Mouse (Mus musculus) left cerebral cortex, adult 2 months (tissue): ENCODE measurements at regions not wholly inside any gene's neighbourhood (a gene's known extent, or its start where the extent isn't known, plus 50 kb on each side); places are given as distances from the start of the nearest gene placed in this dataset.

Experiments
- DNase-seq, 2 experiments: peaks; one replicate each; pipeline ENCODE4 v3.0.0; 2021 to 2022; ENCODE audit warnings: low spot score in 2 of 2, mixed read lengths in 1 of 2; ENCODE audit errors: extremely low spot score in 1 of 2
- H3K27ac ChIP-seq: fragments of 200-600 bp; 2 replicates; pipeline ENCODE4 v1.8.1; 2022
- H3K4me3 ChIP-seq: fragments of 200-600 bp; 2 replicates; pipeline ENCODE4 v1.8.1; 2022
- CTCF ChIP-seq: fragments of 200-600 bp; IDR thresholded peaks from 2 replicates; pipeline ENCODE4 v1.8.1; 2022; ENCODE audit warnings: antibody characterized with exemption, mild to moderate bottlenecking, moderate library complexity
- intact Hi-C: fragments of 180-260 bp; cut with DNase I; formaldehyde crosslinking; loops from one replicate; pipeline ENCODE4 v1.15.1; 2025

DNA sequence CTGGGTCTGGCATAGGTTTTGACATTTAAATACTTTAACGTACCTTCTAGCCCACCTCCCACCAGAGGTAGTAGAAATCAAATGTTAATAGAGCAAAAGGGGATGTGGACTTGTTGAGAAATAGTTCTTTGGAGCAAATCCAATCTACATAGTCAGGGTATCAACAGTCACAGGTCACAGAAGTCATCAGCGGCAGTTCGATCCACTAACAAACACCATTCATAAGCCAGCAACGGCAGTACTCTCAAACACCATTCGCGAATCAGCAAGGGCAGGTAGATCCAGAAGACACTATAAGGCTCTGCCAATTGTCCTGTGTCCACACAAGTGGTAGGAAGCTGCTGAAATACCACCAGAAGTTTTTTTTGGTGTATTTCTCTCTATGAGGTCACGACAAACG is 374.3 kb upstream of the Sox9 start:
- Histone ChIP-seq H3K27ac (no peak overlapping the region), H3K4me3 (no peak overlapping the region)
- intact Hi-C loops, result no loop called here
- no peak for TF ChIP-seq CTCF
- no peak for DNase-seq

DNA sequence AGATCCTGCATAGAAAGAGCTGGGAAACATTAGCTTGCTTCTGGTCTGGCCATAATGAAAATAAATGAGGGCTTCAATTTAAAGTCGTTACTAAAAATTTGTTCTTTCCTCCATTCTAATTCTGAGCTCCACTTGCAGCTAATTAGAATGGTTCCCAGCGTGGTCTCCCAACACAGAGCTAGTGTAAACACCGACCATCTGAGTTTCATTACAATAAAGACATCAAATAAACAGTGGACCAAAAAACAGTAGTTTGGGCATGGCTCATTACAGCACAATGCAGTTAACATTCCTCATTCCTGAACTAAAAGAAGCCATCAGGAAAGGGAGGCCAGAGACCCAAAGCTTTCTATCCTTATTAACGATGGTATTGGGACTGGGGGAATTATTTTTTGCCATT is 369.6 kb upstream of the Sox9 start:
- no peak overlapping the region for H3K27ac ChIP-seq
- intact Hi-C loops, result no loop called here
- no peak for DNase-seq
- no peak overlapping the region for H3K4me3 ChIP-seq
- TF ChIP-seq CTCF, result no peak

DNA sequence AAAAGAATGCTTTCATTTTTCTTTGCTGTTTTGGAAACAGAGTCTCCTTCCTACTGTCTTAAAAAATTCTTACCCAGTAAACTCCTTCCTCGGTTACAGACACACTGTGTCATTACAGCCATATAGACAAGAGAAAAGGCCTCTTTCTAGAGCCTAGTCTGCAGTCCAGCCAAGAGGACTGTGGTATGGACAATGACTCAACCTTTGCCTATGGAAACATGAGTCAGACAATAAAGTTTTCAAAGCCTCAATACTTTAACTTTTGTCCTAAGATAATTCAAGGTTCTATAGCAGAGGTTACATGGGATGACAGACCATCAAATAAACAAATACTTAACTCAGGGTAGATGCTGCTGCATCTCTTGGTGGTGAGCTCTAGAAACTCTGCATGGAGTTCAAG is 339.4 kb upstream of the Sox9 start:
- no peak for DNase-seq
- H3K4me3 ChIP-seq, result no peak overlapping the region
- intact Hi-C loops, result no loop called here
- TF ChIP-seq CTCF, result no peak
- no peak overlapping the region for H3K27ac ChIP-seq

DNA sequence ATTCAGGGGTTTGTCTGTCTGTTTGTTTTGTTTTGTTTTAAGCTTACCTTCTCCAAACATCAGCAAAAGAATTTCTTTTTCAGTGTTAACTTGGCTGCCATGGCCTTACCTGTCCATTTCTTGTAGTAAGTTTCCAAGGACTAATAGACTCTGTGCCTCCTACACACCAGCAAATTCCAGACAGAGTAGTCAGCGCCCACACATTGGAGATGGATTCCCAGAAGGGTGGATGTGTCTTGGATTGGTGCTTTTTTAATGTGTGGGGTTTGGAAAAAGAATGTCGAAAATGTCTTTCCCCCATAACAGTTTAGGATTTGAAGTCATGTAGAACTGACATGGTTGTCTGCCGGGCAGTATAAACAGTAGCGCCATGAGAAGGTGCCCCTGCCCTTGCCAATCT is 338.1 kb upstream of the Sox9 start:
- intact Hi-C loops, result no loop called here
- DNase-seq, result no peak
- TF ChIP-seq CTCF, result no peak

DNA sequence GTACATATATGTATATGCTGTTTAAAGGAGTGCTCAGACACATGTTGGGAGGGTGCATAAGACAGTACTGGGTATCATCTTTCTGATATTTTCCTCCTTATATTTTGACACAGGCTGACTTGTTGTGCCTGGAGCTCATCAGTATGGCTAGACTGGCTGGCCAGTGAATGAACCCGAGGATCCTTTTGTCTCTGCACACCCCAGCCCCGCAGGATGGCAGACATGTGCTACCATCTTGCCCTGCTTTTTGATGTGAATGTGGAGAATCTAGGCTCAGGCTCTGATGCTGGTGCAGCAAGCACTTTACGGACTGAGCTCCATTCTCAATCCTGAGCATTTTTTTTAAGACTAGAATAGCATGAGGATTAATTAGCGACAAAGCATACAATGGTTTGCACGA is 332.4 kb upstream of the Sox9 start:
- intact Hi-C loops, result no loop called here
- no peak overlapping the region for H3K4me3 ChIP-seq
- DNase-seq, result no peak
- no peak overlapping the region for H3K27ac ChIP-seq
- TF ChIP-seq CTCF, result no peak

More for the DNA sequence above, 338.1 kb upstream of the Sox9 start:
- Histone ChIP-seq H3K27ac (no peak overlapping the region), H3K4me3 (no peak overlapping the region)

DNA sequence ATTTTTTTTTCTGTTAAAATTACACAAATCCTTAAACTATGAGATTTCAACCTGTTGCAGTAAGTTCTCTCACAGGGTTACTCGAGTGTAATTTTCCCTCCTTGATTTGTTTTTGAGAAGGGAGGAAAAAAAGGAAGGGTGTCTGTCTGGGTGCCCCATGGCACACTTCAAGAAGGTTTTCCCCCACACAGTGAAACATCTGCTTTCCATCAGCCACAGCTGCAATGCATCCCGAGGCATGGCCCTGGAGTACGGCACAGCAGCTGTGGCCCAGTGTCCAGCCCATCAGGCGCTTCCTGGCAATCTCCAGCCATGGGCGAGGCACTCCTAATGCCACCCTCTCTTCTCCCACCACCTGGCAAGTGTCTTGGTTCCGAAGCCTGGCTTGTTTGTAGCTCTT is 331.8 kb upstream of the Sox9 start:
- TF ChIP-seq CTCF, result no peak
- intact Hi-C loops, result no loop called here
- no peak for DNase-seq
- H3K27ac ChIP-seq, result no peak overlapping the region
- H3K4me3 ChIP-seq, result no peak overlapping the region

DNA sequence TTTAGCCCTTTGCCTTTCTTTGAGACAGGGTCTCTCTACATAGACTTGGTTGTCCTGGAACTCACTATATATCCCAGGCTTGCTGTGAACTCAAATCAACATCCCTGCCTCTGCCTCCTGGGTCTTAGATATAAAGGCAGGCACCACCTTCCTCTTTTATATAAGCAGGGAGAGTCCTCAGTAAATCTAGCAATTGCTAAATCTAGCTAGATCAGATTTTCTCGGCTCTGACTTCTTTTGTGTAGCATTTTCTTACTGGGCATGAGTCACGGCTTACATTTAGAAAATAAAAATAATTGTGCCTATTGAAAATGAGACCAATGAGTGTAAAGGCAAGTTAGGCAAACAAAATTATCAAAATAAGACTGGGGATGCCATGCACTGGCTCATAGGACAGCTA is 323.9 kb upstream of the Sox9 start:
- TF ChIP-seq CTCF, result no peak
- intact Hi-C loops, result loop anchor here (5.0 kb wide), 1 partner anchor 386 kb away; no protein-coding TSS in a partner anchor
- H3K27ac ChIP-seq, result peak overlapping the region; percentile 69
- H3K4me3 ChIP-seq, result no peak overlapping the region
- no peak for DNase-seq

DNA sequence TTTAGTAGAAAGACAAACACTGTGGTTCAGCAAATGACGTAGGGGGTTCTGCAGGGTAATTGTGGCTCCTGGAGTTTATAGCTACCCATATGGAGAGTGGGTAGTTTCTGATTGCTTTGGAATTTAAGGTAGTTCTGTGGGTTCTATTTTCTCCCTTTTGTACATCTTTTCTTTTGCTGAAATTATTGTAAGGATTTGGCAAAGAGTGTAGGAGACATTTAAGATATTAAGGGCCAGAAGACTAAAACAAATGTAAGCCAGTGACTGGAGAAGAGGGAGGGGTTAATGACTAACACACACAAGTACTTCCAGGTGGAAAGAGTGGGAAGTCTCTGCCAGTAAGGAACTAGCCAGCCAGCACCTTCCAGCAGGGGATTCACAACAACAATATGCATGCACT is 318.9 kb upstream of the Sox9 start:
- Histone ChIP-seq H3K27ac (peak overlapping the region; percentile 40), H3K4me3 (no peak overlapping the region)
- TF ChIP-seq CTCF, result no peak
- no peak for DNase-seq
- intact Hi-C loops, result loop anchor here (2.0 to 10.0 kb wide), 2 partner anchors 164 to 258 kb away; no protein-coding TSS in a partner anchor

DNA sequence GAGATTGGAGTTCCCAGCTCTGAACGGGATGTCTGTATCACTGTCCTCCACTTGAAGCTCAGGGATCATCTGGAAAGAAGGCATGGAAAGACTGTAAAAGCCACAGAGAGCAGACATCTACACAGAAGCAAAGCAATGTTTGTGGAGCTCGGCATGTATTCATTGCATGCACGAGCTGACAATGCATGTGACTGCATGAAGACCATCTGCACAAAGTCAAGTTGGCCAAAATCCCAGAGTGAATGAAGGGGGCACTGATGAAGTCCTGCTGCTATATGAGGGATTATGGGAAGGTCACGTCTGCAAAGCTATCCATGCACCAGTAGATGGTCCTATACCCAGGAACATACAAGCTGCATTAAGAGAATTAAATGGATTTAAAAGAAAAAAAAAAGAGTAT is 317.6 kb upstream of the Sox9 start:
- intact Hi-C loops, result loop anchor here (10.0 kb wide), 1 partner anchor 260 kb away; no protein-coding TSS in a partner anchor
- TF ChIP-seq CTCF, result no peak
- Histone ChIP-seq H3K27ac (no peak overlapping the region), H3K4me3 (no peak overlapping the region)
- no peak for DNase-seq

DNA sequence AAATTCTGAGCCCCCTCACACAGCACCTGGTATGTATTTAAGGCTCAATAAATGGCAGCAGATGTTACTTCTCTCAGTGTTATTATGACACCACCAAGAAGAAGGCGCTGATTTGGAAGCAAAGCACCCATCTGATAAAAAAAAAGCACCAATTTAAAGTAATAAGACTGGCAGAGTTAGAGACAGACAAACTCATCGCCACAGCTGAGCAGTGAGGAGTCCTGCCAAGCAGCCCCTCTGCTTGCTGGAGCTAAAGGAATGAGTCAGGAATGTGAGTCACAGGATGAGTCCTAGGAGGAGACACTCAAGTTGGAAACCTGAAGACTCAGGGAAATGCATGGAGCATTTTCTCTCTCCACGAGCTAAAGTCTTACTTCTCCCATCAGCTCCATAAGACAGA is 311.7 kb upstream of the Sox9 start:
- DNase-seq, result peak; percentile 61 to 63
- intact Hi-C loops, result loop anchor here (1.0 to 5.0 kb wide), 3 partner anchors 142 to 307 kb away; no protein-coding TSS in a partner anchor
- H3K4me3 ChIP-seq, result no peak overlapping the region
- no peak for TF ChIP-seq CTCF
- H3K27ac ChIP-seq, result peak overlapping the region; percentile 73

DNA sequence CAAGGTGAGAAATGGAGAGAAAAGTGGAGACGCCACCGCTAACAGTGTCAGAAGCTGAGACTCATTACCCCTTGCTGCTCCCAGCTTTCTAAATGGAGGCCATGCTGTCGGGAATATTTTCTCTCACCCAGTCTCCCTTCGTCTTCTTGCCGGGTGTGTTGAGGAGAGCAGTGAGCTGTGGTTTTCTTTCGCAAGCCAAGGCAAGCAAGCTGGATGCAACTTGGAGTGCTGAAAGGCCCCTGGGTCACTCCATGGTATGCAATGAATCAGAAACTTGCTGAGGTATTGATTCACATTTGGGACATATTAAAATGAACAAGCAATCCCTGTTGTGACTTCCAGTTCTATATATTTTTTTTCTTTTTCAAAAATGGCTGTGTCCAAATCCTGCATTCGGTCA is 308.8 kb upstream of the Sox9 start:
- intact Hi-C loops, result loop anchor here (5.0 kb wide), 2 partner anchors 139 to 304 kb away; no protein-coding TSS in a partner anchor
- Histone ChIP-seq H3K4me3 (no peak overlapping the region), H3K27ac (no peak overlapping the region)
- TF ChIP-seq CTCF, result no peak
- DNase-seq, result no peak

DNA sequence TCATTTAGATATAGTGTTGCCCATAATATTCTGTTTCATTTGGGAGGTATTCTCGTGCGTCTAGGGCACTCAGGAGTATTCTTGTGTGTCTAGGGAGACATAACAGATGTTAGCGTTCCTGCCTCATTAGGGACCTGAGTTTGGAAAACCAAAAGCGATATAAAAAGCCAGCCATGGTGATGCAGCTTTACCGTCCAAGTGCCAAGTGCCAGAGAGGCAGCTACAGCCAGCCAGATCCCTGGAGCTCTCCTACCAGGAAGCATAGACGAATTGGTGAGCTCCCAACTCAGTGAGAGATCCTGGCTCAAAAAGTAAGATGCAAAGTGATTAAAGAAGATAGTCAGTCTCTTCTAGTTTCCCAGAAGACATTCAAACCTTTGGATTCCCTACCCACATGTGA is 308.3 kb upstream of the Sox9 start:
- no peak for DNase-seq
- H3K27ac ChIP-seq, result no peak overlapping the region
- H3K4me3 ChIP-seq, result no peak overlapping the region
- intact Hi-C loops, result loop anchor here (5.0 kb wide), 2 partner anchors 139 to 304 kb away; no protein-coding TSS in a partner anchor
- no peak for TF ChIP-seq CTCF

DNA sequence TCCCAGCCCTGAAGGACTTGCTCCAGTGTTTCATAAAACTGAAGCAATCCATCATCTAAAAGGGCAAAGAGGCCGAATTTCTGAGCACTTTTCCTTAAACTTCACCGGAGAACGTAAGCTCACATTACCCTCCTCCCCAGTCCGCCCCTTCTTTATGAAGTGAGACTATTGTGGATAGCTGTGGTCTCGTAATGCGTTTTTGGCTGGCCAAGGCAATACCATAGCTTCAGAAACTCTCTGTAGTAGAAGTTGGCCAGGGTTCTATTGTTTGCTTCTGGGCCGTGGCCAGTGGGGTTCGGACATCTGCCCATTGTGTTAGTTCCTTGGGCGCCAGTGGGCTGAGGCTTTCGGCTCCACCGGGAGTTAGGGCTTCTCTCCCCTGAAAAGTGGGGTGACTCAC is 301.7 kb upstream of the Sox9 start:
- Histone ChIP-seq H3K4me3 (no peak overlapping the region), H3K27ac (no peak overlapping the region)
- intact Hi-C loops, result no loop called here
- no peak for DNase-seq
- no peak for TF ChIP-seq CTCF

DNA sequence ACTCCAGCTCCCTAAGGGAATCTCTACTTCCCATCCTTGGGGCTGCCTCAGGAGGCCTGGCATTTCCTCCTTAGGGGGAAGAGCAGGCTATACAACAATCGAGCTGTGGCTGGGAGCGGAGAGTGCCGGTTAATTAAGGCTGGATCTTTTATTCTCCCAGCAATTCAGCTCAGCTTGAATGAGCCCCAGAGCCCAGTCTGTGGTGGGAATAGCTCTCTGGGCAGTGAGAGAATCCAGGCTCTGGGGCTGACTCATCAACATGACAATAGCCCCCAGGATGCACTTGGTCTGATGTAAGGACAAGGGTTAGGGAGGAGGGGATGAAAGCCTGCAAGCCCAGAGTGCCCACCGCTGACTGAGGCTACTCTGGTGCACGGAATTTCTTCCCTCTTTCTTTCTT is 280.2 kb upstream of the Sox9 start:
- peak in 1 of 2 experiments; percentile 11 for DNase-seq
- no peak for TF ChIP-seq CTCF
- intact Hi-C loops, result no loop called here
- no peak overlapping the region for H3K4me3 ChIP-seq
- H3K27ac ChIP-seq, result no peak overlapping the region
